Mouse (Mus musculus) kidney, postnatal 0 days (tissue): Measurements from ENCODE around the gene Tns3. TPM values are rescaled to one million over a fixed set of nuclear protein-coding genes. Genes with fewer than 3 reads are reported as not detected.
"Not testable (repeated sequence)": the region's sequence is repeated elsewhere in the genome, so short reads cannot be mapped to it uniquely, and the experiment has no call there.

Experiments used
- ATAC-seq: fragments of 200-750 bp; cut with Nextera tagmentation; replicated peaks from 2 replicates; pipeline ENCODE4 v1.8.0; 2017; ENCODE audit warnings: low read depth, moderate number of reproducible peaks, moderate TSS enrichment, moderate library complexity; ENCODE audit not compliant: low FRiP score
- DNase-seq: peaks from one replicate; pipeline ENCODE4 v3.0.0-alpha.2; 2016; ENCODE audit warnings: low spot score
- H3K27ac ChIP-seq: fragments of 300-500 bp; sonication (generic); 2 replicates; pipeline ENCODE4 v1.5.1; 2014; ENCODE audit warnings: mild to moderate bottlenecking
- H3K27me3 ChIP-seq: fragments of 300-500 bp; sonication (generic); 2 replicates; pipeline ENCODE4 v1.6.1; 2014; ENCODE audit warnings: low read length, mixed read lengths; ENCODE audit not compliant: insufficient read depth
- H3K36me3 ChIP-seq: fragments of 300-500 bp; sonication (generic); 2 replicates; pipeline ENCODE4 v1.6.1; 2014; ENCODE audit warnings: low read length, mixed read lengths; ENCODE audit not compliant: insufficient read depth
- H3K4me1 ChIP-seq: fragments of 300-500 bp; sonication (generic); replicated peaks from 2 replicates; pipeline ENCODE4 v1.6.1; 2014; ENCODE audit warnings: antibody characterized with exemption, low read length, mixed read lengths; ENCODE audit not compliant: insufficient read depth
- H3K4me2 ChIP-seq: fragments of 300-500 bp; sonication (generic); 2 replicates; pipeline ENCODE4 v1.6.1; 2014; ENCODE audit warnings: mild to moderate bottlenecking, low read length, moderate library complexity, mixed read lengths
- H3K4me3 ChIP-seq: fragments of 300-500 bp; sonication (generic); replicated peaks from 2 replicates; pipeline ENCODE4 v1.5.1; 2014; ENCODE audit warnings: low read depth, low read length
- H3K9ac ChIP-seq: fragments of 300-500 bp; sonication (generic); 2 replicates; pipeline ENCODE4 v1.6.1; 2014; ENCODE audit warnings: low read depth, low read length
- H3K9me3 ChIP-seq: fragments of 300-500 bp; sonication (generic); replicated peaks from 2 replicates; pipeline ENCODE4 v1.6.1; 2016; ENCODE audit warnings: low read length, inconsistent platforms, mixed read lengths
- CTCF ChIP-seq: IDR thresholded peaks from 2 replicates; pipeline ENCODE4 v1.5.1; 2016; ENCODE audit warnings: antibody characterized with exemption, low read depth, mild to moderate bottlenecking, moderate library complexity
- WGBS: fragments of 180-500 bp; shearing (Covaris S2); extraction: QIAGEN DNeasy Blood & Tissue Kit; methylation state at CpG from one replicate; pipeline ENCODE4 v1.1.7; 2014; 5-methylcytosine and 5-hydroxymethylcytosine counted together
- polyA plus RNA-seq: library from polyadenylated mRNA; unstranded; fragments of >200 nt; fragmentation: Nextera tagmentation; extraction: Ambion mirVana; gene quantifications from 2 replicates; pipeline ENCODE4 v1.2.1, GENCODE M21; 2015

Gene Tns3
- polyA plus RNA-seq, 1 experiment from 2014 or later, result 17.6 TPM

DNA sequence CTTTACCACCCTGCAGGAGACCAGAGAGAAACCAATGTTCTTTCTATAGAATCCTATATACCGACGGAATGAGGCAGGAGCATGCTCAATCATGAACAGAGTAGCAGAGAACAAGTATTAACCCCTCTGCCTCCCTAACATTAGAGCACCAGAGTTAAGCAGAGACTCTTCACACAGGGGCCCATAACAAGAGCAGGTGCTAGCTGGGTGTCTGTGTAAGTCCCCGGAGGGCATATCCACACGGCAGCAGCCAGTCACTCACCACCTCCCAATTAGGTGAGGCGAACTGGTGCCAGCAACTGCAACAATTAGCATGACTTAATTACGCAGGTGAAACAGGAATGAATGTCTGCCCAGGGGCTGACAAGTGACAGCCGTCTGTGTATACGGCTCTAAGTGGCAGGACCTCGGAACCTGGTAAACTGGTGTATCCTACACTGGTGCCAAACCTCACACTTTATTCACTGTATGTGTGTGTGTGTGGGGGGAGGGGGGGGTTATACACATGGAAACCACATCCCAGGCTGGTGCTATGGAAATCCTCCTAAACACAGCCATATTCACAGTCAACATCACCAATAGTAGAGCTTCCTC lies 123.0 kb downstream of the Tns3 start:
- no peak for DNase-seq
- H3K9me3 ChIP-seq, result no peaks in the 10 kb centered on the region
- H3K27me3 ChIP-seq, result no peaks in the 10 kb centered on the region
- no peak overlapping the region for H3K4me3 ChIP-seq
- H3K4me2 ChIP-seq, result no peak overlapping the region
- 69% methylated on average over 9 of the region's 9 CpGs for WGBS
- H3K36me3 ChIP-seq, result peaks cover 15% of the 10 kb centered on the region
- TF ChIP-seq CTCF, result no peak
- H3K27ac ChIP-seq, result no peak overlapping the region
- peaks cover 10% of the 10 kb centered on the region for H3K4me1 ChIP-seq
- ATAC-seq, result no peak
- no peak overlapping the region for H3K9ac ChIP-seq

DNA sequence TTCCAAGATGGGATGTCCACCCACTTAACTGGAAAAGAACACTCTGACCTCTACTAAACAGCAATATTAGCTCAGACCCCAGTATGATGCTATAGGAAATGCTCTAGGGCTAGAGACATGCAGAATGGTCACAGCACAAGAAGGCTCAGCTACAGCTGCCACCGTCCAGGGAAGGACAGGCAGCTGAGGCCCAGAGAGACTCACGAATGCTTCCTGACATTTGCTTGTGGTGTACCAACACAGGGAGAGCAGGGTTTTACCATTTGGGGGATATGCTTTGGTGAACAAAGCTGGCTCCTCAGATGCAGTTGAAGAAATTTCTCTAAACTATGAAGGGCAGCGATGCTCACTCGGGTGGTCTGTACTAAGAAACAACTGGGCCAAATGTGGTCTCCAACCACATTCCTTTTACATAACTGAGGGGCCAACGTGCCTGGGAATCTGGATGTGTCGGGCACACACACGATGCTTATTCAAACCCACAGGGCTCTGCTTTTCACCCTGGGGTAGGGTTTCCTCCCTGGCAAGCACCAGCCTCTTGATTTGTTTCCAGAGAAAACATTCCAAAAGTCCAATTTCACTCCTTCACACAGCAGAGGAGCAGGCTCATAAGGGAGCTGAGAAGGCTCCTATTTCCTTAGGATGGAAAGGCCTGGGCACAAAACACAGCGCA lies 124.6 kb downstream of the Tns3 start:
- Histone ChIP-seq H3K4me2 (no peak overlapping the region), H3K9me3 (no peaks in the 10 kb centered on the region), H3K9ac (no peak overlapping the region), H3K27me3 (no peaks in the 10 kb centered on the region), H3K27ac (peak overlapping the region; percentile 44; the same call in 1 of the 2 replicates), H3K4me3 (no peak overlapping the region), H3K36me3 (peaks cover 17% of the 10 kb centered on the region), H3K4me1 (peaks cover 10% of the 10 kb centered on the region)
- 47% methylated on average over 8 of the region's 8 CpGs for WGBS
- no peak for TF ChIP-seq CTCF
- DNase-seq (peak; percentile 74), ATAC-seq (no peak)

DNA sequence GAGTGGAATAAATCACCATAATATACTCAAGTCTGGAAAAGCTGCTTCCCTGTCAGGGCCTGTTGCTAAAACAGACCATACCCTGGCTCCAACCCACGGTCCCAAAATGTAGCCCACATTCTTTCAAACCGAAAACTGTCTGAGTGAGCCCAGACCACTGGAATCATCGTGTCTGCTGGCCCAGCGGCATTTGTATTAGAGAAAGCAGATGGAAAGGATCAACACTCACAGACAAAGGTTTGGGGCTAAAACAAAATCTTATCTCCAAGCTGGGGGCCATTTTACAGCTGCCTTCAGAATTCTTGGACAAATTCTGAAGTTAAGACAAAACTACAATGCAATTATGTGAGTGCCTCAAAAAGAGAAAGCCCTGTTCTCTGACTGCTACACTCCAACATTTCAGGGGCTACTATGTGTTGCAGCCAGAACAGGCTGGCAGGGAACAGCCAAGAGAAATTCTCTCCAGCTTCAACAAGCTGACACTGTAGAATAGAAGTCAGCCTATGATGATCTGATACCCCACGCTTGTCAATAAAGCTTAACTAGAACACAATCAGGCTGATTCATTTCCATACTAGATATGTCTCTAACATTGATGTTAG lies 127.2 kb downstream of the Tns3 start:
- ATAC-seq (no peak), DNase-seq (peak; percentile 79)
- H3K27me3 ChIP-seq, result no peaks in the 10 kb centered on the region
- H3K9me3 ChIP-seq, result no peaks in the 10 kb centered on the region
- H3K4me2 ChIP-seq, result no peak overlapping the region
- no peak overlapping the region for H3K4me3 ChIP-seq
- TF ChIP-seq CTCF, result no peak
- H3K9ac ChIP-seq, result no peak overlapping the region
- H3K27ac ChIP-seq, result peak overlapping the region; percentile 62; the same call in 1 of the 2 replicates
- peaks cover 13% of the 10 kb centered on the region; the same call in 1 of the 2 replicates for H3K36me3 ChIP-seq
- 63% methylated on average over 5 of the region's 5 CpGs for WGBS
- peaks cover 10% of the 10 kb centered on the region for H3K4me1 ChIP-seq

DNA sequence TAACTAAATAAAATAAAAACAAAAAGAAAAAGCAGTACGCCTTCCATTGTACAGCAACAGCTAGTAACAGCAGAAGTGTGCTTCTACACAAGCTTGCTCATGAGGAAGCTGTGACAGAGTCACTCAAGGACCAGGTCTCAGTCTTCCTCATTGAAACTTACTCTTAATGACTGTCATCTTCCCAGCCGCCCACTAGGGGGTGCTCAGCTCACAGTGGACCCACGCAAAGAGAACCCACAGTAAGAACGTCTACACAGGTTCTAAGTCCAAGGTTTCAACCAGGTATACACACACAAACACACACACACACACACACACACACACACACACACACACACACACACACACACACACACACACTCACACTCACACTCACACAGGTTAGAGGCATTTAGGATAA lies 129.4 kb downstream of the Tns3 start:
- TF ChIP-seq CTCF, result peak; percentile 88
- Histone ChIP-seq H3K4me1 (peaks cover 8% of the 10 kb centered on the region), H3K4me3 (no peak overlapping the region), H3K36me3 (peaks cover 18% of the 10 kb centered on the region; the same call in 1 of the 2 replicates), H3K9ac (no peak overlapping the region), H3K27ac (no peak overlapping the region), H3K9me3 (no peaks in the 10 kb centered on the region), H3K27me3 (no peaks in the 10 kb centered on the region), H3K4me2 (no peak overlapping the region)
- peak; percentile 49; the same call in 1 of the 2 replicates for ATAC-seq
- DNase-seq, result peak; percentile 81
- WGBS, result 20% methylated on average over 4 of the region's 4 CpGs

- H3K4me3 ChIP-seq, H3K9ac ChIP-seq, ATAC-seq, H3K9me3 ChIP-seq, H3K27me3 ChIP-seq, DNase-seq, H3K4me2 ChIP-seq, H3K27ac ChIP-seq, H3K4me1 ChIP-seq: not testable (repeated sequence)
- WGBS, result 100% methylated on average over 3 of the region's 3 CpGs
- peaks cover 17% of the 10 kb centered on the region; the same call in 1 of the 2 replicates for H3K36me3 ChIP-seq
Measured at GRCm38 (mm10) chr11:8532771-8533170, 131.6 kb downstream of the Tns3 start.

DNA sequence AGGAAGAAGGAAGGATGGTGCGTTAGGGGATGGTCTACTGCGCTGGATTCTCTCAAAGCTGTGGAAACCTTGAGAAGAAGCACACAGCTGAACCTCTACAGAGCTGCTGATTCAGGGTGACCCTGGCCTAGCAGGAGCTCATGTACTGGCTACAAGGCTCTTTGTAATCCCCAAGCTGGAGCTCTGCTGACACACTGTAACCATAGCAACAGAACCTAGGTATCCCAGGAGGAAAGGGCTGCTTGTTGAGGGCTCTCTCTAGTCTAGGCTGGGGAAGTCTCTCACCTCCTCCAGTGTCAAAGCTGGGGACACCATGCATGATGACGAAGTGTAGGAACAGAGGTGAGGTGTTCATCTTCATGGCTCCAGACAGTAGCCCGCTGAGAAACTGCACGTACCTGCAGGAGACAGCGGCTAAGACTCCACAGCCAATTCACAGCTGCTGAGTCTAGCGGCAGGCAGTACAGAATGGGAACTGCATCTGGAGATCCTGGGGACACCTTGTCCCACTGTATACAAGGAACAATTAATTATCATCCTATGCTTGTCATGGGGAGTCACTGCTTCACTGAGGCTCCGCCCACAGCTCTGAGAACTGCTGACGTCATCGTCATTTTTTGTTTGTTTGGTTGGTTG lies 132.1 kb downstream of the Tns3 start:
- H3K4me2 ChIP-seq, result no peak overlapping the region
- no peak overlapping the region for H3K27ac ChIP-seq
- peaks cover 20% of the 10 kb centered on the region; the same call in 1 of the 2 replicates for H3K36me3 ChIP-seq
- H3K9me3 ChIP-seq, result no peaks in the 10 kb centered on the region
- H3K4me1 ChIP-seq, result no peaks in the 10 kb centered on the region; the same call in 1 of the 2 replicates
- 93% methylated on average over 10 of the region's 10 CpGs for WGBS
- TF ChIP-seq CTCF, result no peak
- ATAC-seq, result 0 out of 2 replicates have a peak, but pooled peaks have one; percentile 12
- H3K9ac ChIP-seq, result no peak overlapping the region
- DNase-seq, result no peak
- H3K27me3 ChIP-seq, result no peaks in the 10 kb centered on the region
- no peak overlapping the region for H3K4me3 ChIP-seq
